ENCODE assay signal across 21 mouse cellular contexts in genomic region chr2:179891048-179891447, GRCm38 (mm10).
"Had no signal": no experiment of that assay in that cellular context is flagged by ENCODE, and none has a peak within 500 bp of the region (broad histone marks: within the 10 kb centered on the region; RNA-seq: fewer than 3 reads in every experiment).

No protein-coding gene starts in this region.

- H3K4me2 ChIP-seq: limb, embryonic 12.5 days; limb, embryonic 15.5 days; liver, embryonic 11.5 days; lung, embryonic 14.5 days; neural tube, embryonic 12.5 days; neural tube, embryonic 15.5 days; stomach, embryonic 15.5 days had no signal

- H3K4me1 ChIP-seq: limb, embryonic 12.5 days; limb, embryonic 15.5 days; neural tube, embryonic 12.5 days; neural tube, embryonic 15.5 days; stomach, embryonic 15.5 days had no signal

- ATAC-seq: intestine, postnatal 0 days; liver, postnatal 0 days; lung, postnatal 0 days had no signal

- H3K4me3 ChIP-seq: limb, embryonic 12.5 days; limb, embryonic 15.5 days; neural tube, embryonic 12.5 days; neural tube, embryonic 15.5 days; stomach, embryonic 15.5 days had no signal

- H3K27ac ChIP-seq: limb, embryonic 12.5 days; limb, embryonic 15.5 days; liver, embryonic 14.5 days; macrophage; neural tube, embryonic 12.5 days; neural tube, embryonic 15.5 days; stomach, embryonic 15.5 days had no signal

- H3K36me3 ChIP-seq: limb, embryonic 12.5 days; limb, embryonic 15.5 days; stomach, embryonic 15.5 days had no signal

- H3K9ac ChIP-seq: limb, embryonic 12.5 days; limb, embryonic 15.5 days; liver, embryonic 14.5 days; liver, postnatal 0 days; lung, embryonic 14.5 days; neural tube, embryonic 12.5 days; neural tube, embryonic 15.5 days; stomach, embryonic 15.5 days had no signal

- H3K9me3 ChIP-seq: limb, embryonic 12.5 days; limb, embryonic 15.5 days; neural tube, embryonic 12.5 days; neural tube, embryonic 15.5 days; stomach, embryonic 15.5 days had no signal

- DNase-seq: kidney, adult 8-10 months; kidney, postnatal 36 days; left cerebral cortex, postnatal 4 days; liver, postnatal 0 days; lung, embryonic 14.5 days; midbrain, embryonic 14.5 days; right cerebral cortex, adult 18-20 months; right cerebral cortex, postnatal 14 days; right cerebral cortex, postnatal 4 days; spleen, adult 18-20 months; thymus, postnatal 25 days had no signal

- H3K27me3 ChIP-seq: limb, embryonic 12.5 days; limb, embryonic 15.5 days; neural tube, embryonic 12.5 days; neural tube, embryonic 15.5 days; stomach, embryonic 15.5 days had no signal
